Mouse (Mus musculus): ENCODE measurements around the gene Tmem198b. TPM values are rescaled to one million over a fixed set of nuclear protein-coding genes. Genes with fewer than 3 reads are reported as not detected.

Tmem198b gene
- total and polyA plus RNA-seq, 3 experiments = 2.2 to 8.6 TPM; not detected in 1

DNA sequence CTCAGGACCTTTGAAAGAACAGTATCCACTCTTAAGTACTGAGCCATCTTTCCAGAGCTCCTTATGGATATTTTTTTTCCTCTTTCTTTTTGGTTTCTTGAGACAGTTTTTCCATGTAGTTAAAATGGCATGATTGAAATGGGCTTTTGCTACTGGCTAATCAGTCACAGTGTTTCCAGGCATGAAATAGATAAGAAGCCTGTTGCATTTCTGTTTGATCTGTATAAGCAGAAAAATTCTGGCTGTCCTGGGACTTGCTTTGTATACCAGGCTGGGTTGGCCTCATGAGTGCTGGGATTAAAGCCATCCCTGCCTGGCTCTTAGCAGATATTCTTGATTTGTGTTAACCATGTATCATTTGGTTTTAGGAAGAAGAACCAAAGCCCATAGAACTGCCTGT is 35.3 kb upstream of the Tmem198b start:
- 0 out of 2 replicates have a peak, but pooled peaks cover 4% of the 10 kb centered on the region for H3K79me2 ChIP-seq (ENCODE audit: control insufficient read depth, insufficient read depth, low read length, poor library complexity)
- DNase-seq (ENCODE audit: low read depth, low spot score) = peak; percentile 27
- no peak overlapping the region for H3K4me3 ChIP-seq (ENCODE audit: control insufficient read depth in 1 of 2, insufficient read depth in 1 of 2, low read depth in 2 of 2, low read length in 2 of 2)
- H3K9ac ChIP-seq (ENCODE audit: control insufficient read depth, low read depth, low read length, poor library complexity, severe bottlenecking) = no peak overlapping the region
- H3K4me1 ChIP-seq (ENCODE audit: control insufficient read depth in 1 of 2, insufficient read depth in 2 of 2, low read length in 2 of 2) = peaks cover 15 to 23% of the 10 kb centered on the region in 2 experiments
- H3K36me3 ChIP-seq (ENCODE audit: control insufficient read depth in 1 of 2, insufficient read depth in 2 of 2, low read length in 2 of 2) = peaks cover 29 to 39% of the 10 kb centered on the region in 2 experiments
- H3K27me3 ChIP-seq (ENCODE audit: control insufficient read depth in 1 of 2, insufficient read depth in 2 of 2, low read length in 2 of 2) = no peaks in the 10 kb centered on the region
- TF ChIP-seq TCF12 (IDR thresholded peaks at IDR 0.05; ENCODE audit: low read depth, low read length) (peak; percentile 68; the same call in 1 of the 2 replicates), ETS1 (IDR thresholded peaks at IDR 0.05; ENCODE audit: low read depth, low read length) (0 out of 2 replicates have a peak, but pooled peaks have one; percentile 16), GATA1 (IDR thresholded peaks at IDR 0.05; ENCODE audit: low read depth, low read length) (peak; percentile 78), MAZ (IDR thresholded peaks at IDR 0.05; ENCODE audit: low read depth, low read length) (no peak), SIN3A (IDR thresholded peaks at IDR 0.05; ENCODE audit: low read length) (peak; percentile 29; the same call in 1 of the 2 replicates), MXI1 (IDR thresholded peaks at IDR 0.05; ENCODE audit: low read depth, low read length) (no peak), TBP (IDR thresholded peaks at IDR 0.05; ENCODE audit: low read depth, low read length) (0 out of 2 replicates have a peak, but pooled peaks have one; percentile 28), EP300 (IDR thresholded peaks at IDR 0.05; ENCODE audit: low read depth in 1 of 2, low read length in 2 of 2) (peak; percentile 65)
- no peaks in the 10 kb centered on the region for H3K9me3 ChIP-seq (replicated peaks; ENCODE audit: insufficient read depth, low read length)
- H3K27ac ChIP-seq (ENCODE audit: control insufficient read depth, low read depth, low read length) = peak overlapping the region; percentile 42; the same call in 1 of the 2 replicates

DNA sequence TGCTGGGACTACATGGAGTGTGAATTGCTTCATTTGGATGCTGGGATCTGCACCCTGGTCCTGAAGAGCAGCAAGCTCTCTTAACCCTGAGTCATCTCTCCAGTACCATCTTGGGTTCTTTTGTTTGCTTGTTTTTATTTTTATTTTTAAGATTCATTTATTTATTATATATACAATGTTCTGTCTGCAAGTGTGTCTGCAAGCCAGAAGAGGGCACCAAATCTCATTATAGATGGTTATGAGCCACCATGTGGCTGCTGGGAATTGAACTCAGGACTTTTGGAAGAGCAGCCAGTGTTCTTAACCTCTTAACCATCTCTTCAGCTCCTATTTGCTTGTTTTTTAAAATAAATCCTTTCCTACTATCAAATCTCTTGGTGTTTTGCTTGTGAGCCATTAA is 33.2 kb upstream of the Tmem198b start:
- Histone ChIP-seq H3K4me3 (ENCODE audit: control insufficient read depth in 1 of 2, insufficient read depth in 1 of 2, low read depth in 2 of 2, low read length in 2 of 2) (no peak overlapping the region), H3K36me3 (ENCODE audit: control insufficient read depth in 1 of 2, insufficient read depth in 2 of 2, low read length in 2 of 2) (peaks cover 28 to 29% of the 10 kb centered on the region in 2 experiments), H3K4me1 (ENCODE audit: control insufficient read depth in 1 of 2, insufficient read depth in 2 of 2, low read length in 2 of 2) (peaks cover 15 to 23% of the 10 kb centered on the region in 2 experiments), H3K27ac (ENCODE audit: control insufficient read depth, low read depth, low read length) (no peak overlapping the region), H3K9me3 (replicated peaks; ENCODE audit: insufficient read depth, low read length) (no peaks in the 10 kb centered on the region), H3K27me3 (ENCODE audit: control insufficient read depth in 1 of 2, insufficient read depth in 2 of 2, low read length in 2 of 2) (no peaks in the 10 kb centered on the region), H3K79me2 (ENCODE audit: control insufficient read depth, insufficient read depth, low read length, poor library complexity) (0 out of 2 replicates have a peak, but pooled peaks cover 6% of the 10 kb centered on the region), H3K9ac (ENCODE audit: control insufficient read depth, low read depth, low read length, poor library complexity, severe bottlenecking) (no peak overlapping the region)
- peak; percentile 28 for DNase-seq (ENCODE audit: low read depth, low spot score)
- TF ChIP-seq JUND (IDR thresholded peaks at IDR 0.05; ENCODE audit: low read depth, low read length) = no peak
- TF ChIP-seq SIN3A (IDR thresholded peaks at IDR 0.05; ENCODE audit: low read length) = no peak
- TF ChIP-seq MYC (IDR thresholded peaks at IDR 0.05; ENCODE audit: low read depth, low read length) = 0 out of 2 replicates have a peak, but pooled peaks have one; percentile 19
- TF ChIP-seq GABPA (IDR thresholded peaks at IDR 0.05; ENCODE audit: low read depth, low read length) = no peak
- TF ChIP-seq CTCF (IDR thresholded peaks at IDR 0.05 in 2 of 3, conservative IDR thresholded peaks at IDR 0.05 in 1 of 3; ENCODE audit: control insufficient read depth in 1 of 3, insufficient read depth in 1 of 3, low read depth in 2 of 3, low read length in 3 of 3, poor library complexity in 1 of 3, severe bottlenecking in 1 of 3) = peak in 2 of 3 experiments; percentile 21 to 42; a peak in 4 of 6 replicates
- TF ChIP-seq SMC3 (IDR thresholded peaks at IDR 0.05; ENCODE audit: low read depth, low read length) = no peak

DNA sequence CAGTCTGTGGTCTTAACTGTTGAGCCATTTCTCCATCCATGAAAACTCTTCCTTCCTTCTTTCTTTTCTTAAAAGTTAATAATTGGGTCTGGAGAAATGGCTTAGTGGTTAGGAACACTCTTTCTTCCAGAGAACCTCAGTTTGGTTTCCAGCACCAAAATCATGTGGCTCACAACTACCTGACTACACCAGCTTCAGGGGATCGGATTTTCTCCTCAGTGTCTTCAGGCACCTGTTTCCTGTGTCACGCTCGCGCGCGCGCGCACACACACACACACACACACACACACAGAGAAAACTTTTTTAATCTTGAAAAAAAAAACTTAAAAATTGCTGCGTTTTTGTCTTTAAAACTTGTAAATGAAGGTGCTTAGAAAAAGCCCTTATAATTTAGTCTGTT is 19.7 kb upstream of the Tmem198b start:
- H3K27ac ChIP-seq (ENCODE audit: control insufficient read depth, low read depth, low read length) = no peak overlapping the region
- TF ChIP-seq MYB (IDR thresholded peaks at IDR 0.05; ENCODE audit: low read depth, low read length) (no peak), MXI1 (IDR thresholded peaks at IDR 0.05; ENCODE audit: low read depth, low read length) (0 out of 2 replicates have a peak, but pooled peaks have one; percentile 7)
- H3K4me3 ChIP-seq (ENCODE audit: control insufficient read depth in 1 of 2, insufficient read depth in 1 of 2, low read depth in 2 of 2, low read length in 2 of 2) = peak overlapping the region in 1 of 2 experiments; percentile 90; a peak in 2 of 4 replicates
- no peaks in the 10 kb centered on the region for H3K9me3 ChIP-seq (replicated peaks; ENCODE audit: insufficient read depth, low read length)
- no peak overlapping the region; the same call in 1 of the 2 replicates for H3K9ac ChIP-seq (ENCODE audit: control insufficient read depth, low read depth, low read length, poor library complexity, severe bottlenecking)
- H3K27me3 ChIP-seq (ENCODE audit: control insufficient read depth in 1 of 2, insufficient read depth in 2 of 2, low read length in 2 of 2) = no peaks in the 10 kb centered on the region
- H3K36me3 ChIP-seq (ENCODE audit: control insufficient read depth in 1 of 2, insufficient read depth in 2 of 2, low read length in 2 of 2) = peaks cover 19 to 24% of the 10 kb centered on the region in 2 experiments
- H3K79me2 ChIP-seq (ENCODE audit: control insufficient read depth, insufficient read depth, low read length, poor library complexity) = peaks cover 60% of the 10 kb centered on the region
- no peak for DNase-seq (ENCODE audit: low read depth, low spot score)
- peaks cover 5 to 8% of the 10 kb centered on the region in 2 experiments; a peak in 3 of 4 replicates for H3K4me1 ChIP-seq (ENCODE audit: control insufficient read depth in 1 of 2, insufficient read depth in 2 of 2, low read length in 2 of 2)

All from MEL (cell line).